ENCODE assay signal across 23 mouse cellular contexts in the genomic region with DNA sequence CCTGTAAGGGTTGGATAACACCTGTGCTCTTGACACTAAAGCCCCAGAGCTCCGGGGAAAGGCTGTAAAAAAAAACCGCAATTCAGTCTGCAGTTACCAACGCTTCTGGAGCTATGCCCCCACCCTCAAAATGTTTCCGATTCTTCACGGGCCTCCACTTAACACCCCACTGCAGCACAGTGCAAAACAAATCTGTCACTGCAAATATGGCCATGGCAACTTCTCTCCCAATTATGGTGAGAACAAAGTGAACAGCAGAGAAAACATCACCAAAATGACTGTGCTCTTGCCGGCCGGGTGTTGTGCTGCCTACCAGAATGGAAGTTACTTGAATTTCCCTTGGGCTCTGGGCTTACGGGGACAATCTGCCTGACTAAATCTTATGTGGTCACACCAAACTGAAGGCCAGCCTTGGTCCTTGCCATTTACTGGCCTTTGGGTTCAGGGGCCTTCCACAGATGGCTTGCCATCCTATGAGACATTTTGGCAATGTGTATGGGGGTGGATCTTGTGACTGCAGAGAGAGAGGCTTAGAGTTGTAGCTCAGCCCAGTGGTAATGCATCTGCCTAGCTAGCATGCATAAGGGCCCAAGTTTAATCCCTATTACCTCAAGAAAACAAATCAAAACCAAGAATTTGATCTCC.
DNase-seq lines count a peak whose midpoint lies in the region; ATAC-seq and TF ChIP-seq lines count a peak whose summit lies in the region.
"Had no signal": no experiment of that assay in that cellular context is flagged by ENCODE, and none has a peak within 500 bp of the region (broad histone marks: within the 10 kb centered on the region; RNA-seq: fewer than 3 reads in every experiment).

No protein-coding gene starts in this region.

- no peaks in the 10 kb centered on the region for H3K4me1 ChIP-seq in forebrain, embryonic 15.5 days
- peaks cover 5% of the 10 kb centered on the region for H3K4me1 ChIP-seq in forebrain, embryonic 13.5 days
- H3K4me1 ChIP-seq: heart, embryonic 15.5 days; midbrain, embryonic 13.5 days had no signal

- H3K9me3 ChIP-seq in forebrain, embryonic 15.5 days, result no peaks in the 10 kb centered on the region
- no peaks in the 10 kb centered on the region for H3K9me3 ChIP-seq in forebrain, embryonic 13.5 days (replicated peaks)
- H3K9me3 ChIP-seq: heart, embryonic 15.5 days; midbrain, embryonic 13.5 days; neural tube, embryonic 13.5 days had no signal

- no peak overlapping the region for H3K27ac ChIP-seq in forebrain, embryonic 15.5 days (replicated peaks)
- no peak overlapping the region for H3K27ac ChIP-seq in forebrain, embryonic 13.5 days
- H3K27ac ChIP-seq: heart, embryonic 15.5 days; left cerebral cortex, adult 2 months; midbrain, embryonic 13.5 days; neural tube, embryonic 13.5 days had no signal

- H3K9ac ChIP-seq in forebrain, embryonic 15.5 days (replicated peaks), result no peak overlapping the region
- no peak overlapping the region for H3K9ac ChIP-seq in forebrain, embryonic 13.5 days
- H3K9ac ChIP-seq: heart, embryonic 15.5 days; midbrain, embryonic 13.5 days; neural tube, embryonic 13.5 days had no signal

- DNase-seq in adrenal gland, adult 8-10 months, result peak; percentile 60
- DNase-seq in brain, embryonic 14.5 days (ENCODE audit: low read depth), result peak; percentile 50
- peak; percentile 24 to 73 for DNase-seq in layer of hippocampus, postnatal 14 days (ENCODE audit: low spot score in 2 of 2)
- DNase-seq in right cerebral cortex, postnatal 25 days, result no peak
- no peak for DNase-seq in urinary bladder, adult 18-20 months (ENCODE audit: low spot score in 2 of 2)
- DNase-seq in cerebellum, adult 11-12 months, result no peak
- DNase-seq: cerebellum, adult 9-10 months; gastrocnemius, postnatal 36 days; kidney, adult 2 months; kidney, postnatal 14 days; left cerebral cortex, postnatal 4 days; lung, adult 18-20 months; lung, postnatal 14 days; spleen, adult 18-20 months; thymus, postnatal 25 days had no signal

- TF ChIP-seq CTCF in brain, embryonic 14.5 days (IDR thresholded peaks at IDR 0.05; ENCODE audit: borderline replicate concordance, extremely low read depth, insufficient read depth, insufficient read length), result no peak

- H3K4me3 ChIP-seq in forebrain, embryonic 15.5 days, result no peak overlapping the region
- H3K4me3 ChIP-seq in forebrain, embryonic 13.5 days, result no peak overlapping the region
- H3K4me3 ChIP-seq: heart, embryonic 15.5 days; left cerebral cortex, adult 2 months; midbrain, embryonic 13.5 days; neural tube, embryonic 13.5 days had no signal

- no peaks in the 10 kb centered on the region for H3K27me3 ChIP-seq in forebrain, embryonic 15.5 days
- H3K27me3 ChIP-seq in forebrain, embryonic 13.5 days, result no peaks in the 10 kb centered on the region
- H3K27me3 ChIP-seq: heart, embryonic 15.5 days; midbrain, embryonic 13.5 days; neural tube, embryonic 13.5 days had no signal

- no peaks in the 10 kb centered on the region for H3K36me3 ChIP-seq in forebrain, embryonic 15.5 days
- no peaks in the 10 kb centered on the region for H3K36me3 ChIP-seq in forebrain, embryonic 13.5 days (ENCODE audit: poor library complexity, severe bottlenecking)
- H3K36me3 ChIP-seq: G1E; heart, embryonic 15.5 days; midbrain, embryonic 13.5 days; neural tube, embryonic 13.5 days had no signal

- H3K4me2 ChIP-seq in forebrain, embryonic 15.5 days (replicated peaks), result no peak overlapping the region
- H3K4me2 ChIP-seq in forebrain, embryonic 13.5 days, result no peak overlapping the region
- H3K4me2 ChIP-seq: heart, embryonic 15.5 days; liver, embryonic 11.5 days; midbrain, embryonic 13.5 days; neural tube, embryonic 13.5 days had no signal

- 67% methylated on average over 8 of the region's 8 CpGs for WGBS in forebrain, embryonic 15.5 days
- 86% methylated on average over 8 of the region's 8 CpGs for WGBS in forebrain, embryonic 13.5 days

- peak; percentile 41; the same call in 1 of the 2 replicates for ATAC-seq in forebrain, embryonic 15.5 days (replicated peaks)
- no peak for ATAC-seq in forebrain, embryonic 13.5 days
- ATAC-seq: midbrain, embryonic 13.5 days had no signal

- TF ChIP-seq POLR2A in brain, embryonic 14.5 days (IDR thresholded peaks at IDR 0.05; ENCODE audit: borderline replicate concordance, extremely low read depth, insufficient read depth, insufficient read length, poor library complexity, severe bottlenecking), result no peak

Comparison
In these comparisons a context has a peak if more than half of its experiments do, and no peak if none do; other contexts are left out.
1. DNase-seq: peak in adrenal gland, adult 8-10 months (single experiment), brain, embryonic 14.5 days (single experiment) and layer of hippocampus, postnatal 14 days (2 of 2); none in right cerebral cortex, postnatal 25 days (single experiment), urinary bladder, adult 18-20 months (0 of 2) and cerebellum, adult 11-12 months (single experiment).